Mouse (Mus musculus): Measurements from ENCODE around the gene Zfhx3. TPM values are rescaled to one million over a fixed set of nuclear protein-coding genes. Genes with fewer than 3 reads are reported as not detected.

Zfhx3 gene
- polyA plus RNA-seq, 1 experiment from 2014 or later = 7.4 TPM

GRCm38 (mm10) chr8:108846174-108846573, 903.7 kb downstream of the Zfhx3 start:
- no peak overlapping the region for H3K4me2 ChIP-seq
- H3K9ac ChIP-seq = no peak overlapping the region
- WGBS = 63% methylated on average over 6 of the region's 6 CpGs
- no peaks in the 10 kb centered on the region for H3K9me3 ChIP-seq (replicated peaks)
- no peaks in the 10 kb centered on the region for H3K27me3 ChIP-seq (replicated peaks)
- H3K36me3 ChIP-seq = no peaks in the 10 kb centered on the region
- H3K27ac ChIP-seq (ENCODE audit: poor library complexity, severe bottlenecking) = no peak overlapping the region
- no peak overlapping the region for H3K4me3 ChIP-seq
- peaks cover 8% of the 10 kb centered on the region; the same call in 1 of the 2 replicates for H3K4me1 ChIP-seq (replicated peaks)
- no peak for ATAC-seq (ENCODE audit: insufficient number of reproducible peaks, low FRiP score)

- Histone ChIP-seq H3K9ac (no peak overlapping the region), H3K4me1 (replicated peaks) (peaks cover 8% of the 10 kb centered on the region; the same call in 1 of the 2 replicates), H3K27ac (ENCODE audit: poor library complexity, severe bottlenecking) (no peak overlapping the region), H3K36me3 (no peaks in the 10 kb centered on the region), H3K9me3 (replicated peaks) (no peaks in the 10 kb centered on the region), H3K4me2 (no peak overlapping the region), H3K4me3 (no peak overlapping the region), H3K27me3 (replicated peaks) (no peaks in the 10 kb centered on the region)
- ATAC-seq (ENCODE audit: insufficient number of reproducible peaks, low FRiP score) = no peak
- WGBS = 56% methylated on average over 11 of the region's 11 CpGs
These were observed 904.4 kb downstream of the Zfhx3 start for GRCm38 (mm10) chr8:108846827-108847226.

- H3K36me3 ChIP-seq = no peaks in the 10 kb centered on the region
- H3K4me1 ChIP-seq (replicated peaks) = peaks cover 8% of the 10 kb centered on the region; the same call in 1 of the 2 replicates
- no peak for ATAC-seq (ENCODE audit: insufficient number of reproducible peaks, low FRiP score)
- 66% methylated on average over 2 of the region's 2 CpGs for WGBS
- no peak overlapping the region for H3K4me3 ChIP-seq
- H3K4me2 ChIP-seq = no peak overlapping the region
- H3K9ac ChIP-seq = no peak overlapping the region
- H3K27me3 ChIP-seq (replicated peaks) = no peaks in the 10 kb centered on the region
- H3K27ac ChIP-seq (ENCODE audit: poor library complexity, severe bottlenecking) = no peak overlapping the region
- H3K9me3 ChIP-seq (replicated peaks) = no peaks in the 10 kb centered on the region
These were observed 904.9 kb downstream of the Zfhx3 start for GRCm38 (mm10) chr8:108847356-108847755.

GRCm38 (mm10) chr8:108848484-108848883, 906.0 kb downstream of the Zfhx3 start:
- no peak for ATAC-seq (ENCODE audit: insufficient number of reproducible peaks, low FRiP score)
- WGBS = 86% methylated on average over 3 of the region's 3 CpGs
- Histone ChIP-seq H3K9me3 (replicated peaks) (no peaks in the 10 kb centered on the region), H3K4me2 (no peak overlapping the region), H3K4me1 (replicated peaks) (peaks cover 8% of the 10 kb centered on the region), H3K27me3 (replicated peaks) (no peaks in the 10 kb centered on the region), H3K4me3 (no peak overlapping the region), H3K36me3 (no peaks in the 10 kb centered on the region), H3K9ac (no peak overlapping the region), H3K27ac (ENCODE audit: poor library complexity, severe bottlenecking) (no peak overlapping the region)

GRCm38 (mm10) chr8:108853028-108853427, 910.6 kb downstream of the Zfhx3 start:
- no peak overlapping the region for H3K4me2 ChIP-seq
- H3K36me3 ChIP-seq = peaks cover 9% of the 10 kb centered on the region
- WGBS = 89% methylated on average over 10 of the region's 10 CpGs

GRCm38 (mm10) chr8:108854444-108855102, 912.1 kb downstream of the Zfhx3 start:
- no peak for ATAC-seq (ENCODE audit: insufficient number of reproducible peaks, low FRiP score)

More at GRCm38 (mm10) chr8:108853028-108853427, 910.6 kb downstream of the Zfhx3 start:
- no peak overlapping the region for H3K9ac ChIP-seq
- H3K9me3 ChIP-seq (replicated peaks) = no peaks in the 10 kb centered on the region
- no peak overlapping the region for H3K4me3 ChIP-seq
- no peak overlapping the region for H3K27ac ChIP-seq (ENCODE audit: poor library complexity, severe bottlenecking)
- H3K4me1 ChIP-seq (replicated peaks) = peaks cover 16% of the 10 kb centered on the region
- no peaks in the 10 kb centered on the region for H3K27me3 ChIP-seq (replicated peaks)
- ATAC-seq (ENCODE audit: insufficient number of reproducible peaks, low FRiP score) = no peak

GRCm38 (mm10) chr8:108859001-108859400, 916.6 kb downstream of the Zfhx3 start:
- no peak for ATAC-seq (ENCODE audit: insufficient number of reproducible peaks, low FRiP score)
- Histone ChIP-seq H3K9ac (no peak overlapping the region), H3K36me3 (peaks cover 10% of the 10 kb centered on the region), H3K4me1 (replicated peaks) (peaks cover 12% of the 10 kb centered on the region), H3K27ac (ENCODE audit: poor library complexity, severe bottlenecking) (no peak overlapping the region), H3K4me2 (no peak overlapping the region), H3K9me3 (replicated peaks) (no peaks in the 10 kb centered on the region), H3K4me3 (no peak overlapping the region), H3K27me3 (replicated peaks) (no peaks in the 10 kb centered on the region)
- WGBS = 75% methylated on average over 8 of the region's 8 CpGs

More at GRCm38 (mm10) chr8:108854444-108855102, 912.1 kb downstream of the Zfhx3 start:
- no peaks in the 10 kb centered on the region for H3K27me3 ChIP-seq (replicated peaks)
- no peak overlapping the region for H3K4me2 ChIP-seq
- H3K4me1 ChIP-seq (replicated peaks) = peaks cover 16% of the 10 kb centered on the region
- H3K9me3 ChIP-seq (replicated peaks) = no peaks in the 10 kb centered on the region
- peaks cover 9% of the 10 kb centered on the region for H3K36me3 ChIP-seq
- no peak overlapping the region for H3K4me3 ChIP-seq
- no peak overlapping the region for H3K9ac ChIP-seq
- H3K27ac ChIP-seq (ENCODE audit: poor library complexity, severe bottlenecking) = no peak overlapping the region
- 49% methylated on average over 12 of the region's 12 CpGs for WGBS

- WGBS = 69% methylated on average over 9 of the region's 9 CpGs
- H3K4me3 ChIP-seq = no peak overlapping the region
- H3K9ac ChIP-seq = no peak overlapping the region
- H3K4me2 ChIP-seq = no peak overlapping the region
- ATAC-seq (ENCODE audit: insufficient number of reproducible peaks, low FRiP score) = no peak
- no peak overlapping the region for H3K27ac ChIP-seq (ENCODE audit: poor library complexity, severe bottlenecking)
- peaks cover 10% of the 10 kb centered on the region for H3K36me3 ChIP-seq
- H3K4me1 ChIP-seq (replicated peaks) = peaks cover 4% of the 10 kb centered on the region
- no peaks in the 10 kb centered on the region for H3K27me3 ChIP-seq (replicated peaks)
- H3K9me3 ChIP-seq (replicated peaks) = no peaks in the 10 kb centered on the region
These were observed 917.5 kb downstream of the Zfhx3 start for GRCm38 (mm10) chr8:108859983-108860382.

- H3K27me3 ChIP-seq (replicated peaks) = no peaks in the 10 kb centered on the region
- H3K4me3 ChIP-seq = no peak overlapping the region
- H3K36me3 ChIP-seq = 0 out of 2 replicates have a peak, but pooled peaks cover 2% of the 10 kb centered on the region
- H3K27ac ChIP-seq (ENCODE audit: poor library complexity, severe bottlenecking) = no peak overlapping the region
- no peak overlapping the region for H3K9ac ChIP-seq
- 91% methylated on average over 10 of the region's 10 CpGs for WGBS
- H3K4me2 ChIP-seq = no peak overlapping the region
- H3K9me3 ChIP-seq (replicated peaks) = no peaks in the 10 kb centered on the region
- ATAC-seq (ENCODE audit: insufficient number of reproducible peaks, low FRiP score) = no peak
- H3K4me1 ChIP-seq (replicated peaks) = peaks cover 20% of the 10 kb centered on the region
These were observed 921.0 kb downstream of the Zfhx3 start for GRCm38 (mm10) chr8:108863440-108863839.

GRCm38 (mm10) chr8:108866430-108866829, 924.0 kb downstream of the Zfhx3 start:
- 83% methylated on average over 7 of the region's 7 CpGs for WGBS
- no peak for ATAC-seq (ENCODE audit: insufficient number of reproducible peaks, low FRiP score)
- 0 out of 2 replicates have a peak, but pooled peaks cover 2% of the 10 kb centered on the region for H3K36me3 ChIP-seq
- H3K9me3 ChIP-seq (replicated peaks) = no peaks in the 10 kb centered on the region
- no peak overlapping the region for H3K4me2 ChIP-seq
- H3K4me3 ChIP-seq = no peak overlapping the region
- no peak overlapping the region for H3K27ac ChIP-seq (ENCODE audit: poor library complexity, severe bottlenecking)
- no peak overlapping the region for H3K9ac ChIP-seq
- peaks cover 41% of the 10 kb centered on the region for H3K4me1 ChIP-seq (replicated peaks)
- no peaks in the 10 kb centered on the region for H3K27me3 ChIP-seq (replicated peaks)

GRCm38 (mm10) chr8:108867482-108868258, 925.2 kb downstream of the Zfhx3 start:
- H3K4me3 ChIP-seq = no peak overlapping the region
- H3K9me3 ChIP-seq (replicated peaks) = no peaks in the 10 kb centered on the region
- peaks cover 41% of the 10 kb centered on the region for H3K4me1 ChIP-seq (replicated peaks)
- H3K4me2 ChIP-seq = 0 out of 2 replicates have a peak overlapping the region, but pooled peaks have one; percentile 13
- H3K27me3 ChIP-seq (replicated peaks) = no peaks in the 10 kb centered on the region
- 51% methylated on average over 13 of the region's 13 CpGs for WGBS
- H3K9ac ChIP-seq = no peak overlapping the region
- ATAC-seq (ENCODE audit: insufficient number of reproducible peaks, low FRiP score) = peak; percentile 56; the same call in 1 of the 2 replicates
- peak overlapping the region; percentile 66 for H3K27ac ChIP-seq (ENCODE audit: poor library complexity, severe bottlenecking)
- H3K36me3 ChIP-seq = 0 out of 2 replicates have a peak, but pooled peaks cover 2% of the 10 kb centered on the region

Measured in heart, embryonic 12.5 days (tissue).